Mouse (Mus musculus) midbrain, embryonic 11.5 days (tissue): ENCODE measurements around the gene Olfr1048. TPM values are rescaled to one million over a fixed set of nuclear protein-coding genes. Genes with fewer than 3 reads are reported as not detected.

ENCODE experiments used
- polyA plus RNA-seq: library from polyadenylated mRNA; unstranded; fragments of >200 nt; fragmentation: Nextera tagmentation; extraction: Ambion mirVana; gene quantifications from 2 replicates; pipeline ENCODE4 v1.2.1, GENCODE M21; 2014

The Olfr1048 gene
- polyA plus RNA-seq, 1 experiment from 2014 or later = not detected

Other genes starting within 250 kb of the Olfr1048 start
- gene Olfr1031, start 250.0 kb downstream of the Olfr1048 start, polyA plus RNA-seq = not detected in 2 replicates
- gene Olfr1032, start 234.7 kb downstream of the Olfr1048 start, polyA plus RNA-seq = not detected in 2 replicates
- gene Olfr1033, start 219.7 kb downstream of the Olfr1048 start, polyA plus RNA-seq = not detected in 2 replicates
- not detected in 2 replicates for gene Olfr1034, start 194.4 kb downstream of the Olfr1048 start, polyA plus RNA-seq
- gene Olfr1036, start 166.3 kb downstream of the Olfr1048 start, polyA plus RNA-seq = not detected in 2 replicates
- gene Olfr1037, start 152.9 kb downstream of the Olfr1048 start, polyA plus RNA-seq = not detected in 2 replicates
- gene Olfr1039, start 104.4 kb downstream of the Olfr1048 start, polyA plus RNA-seq = not detected in 2 replicates
- gene Olfr1040, start 93.6 kb downstream of the Olfr1048 start, polyA plus RNA-seq = not detected in 2 replicates
- not detected in 2 replicates for gene Olfr1042, start 78.5 kb downstream of the Olfr1048 start, polyA plus RNA-seq
- gene Olfr1043, start 72.8 kb downstream of the Olfr1048 start, polyA plus RNA-seq = not detected in 2 replicates
- gene Olfr1044, start 62.5 kb downstream of the Olfr1048 start, polyA plus RNA-seq = not detected in 2 replicates
- gene Olfr52, start 54.6 kb downstream of the Olfr1048 start, polyA plus RNA-seq = not detected in 2 replicates
- gene Olfr1045, start 37.3 kb downstream of the Olfr1048 start, polyA plus RNA-seq = not detected in 2 replicates
- not detected in 2 replicates for gene Olfr1046, start 21.0 kb downstream of the Olfr1048 start, polyA plus RNA-seq
- gene Olfr1047, start 8.9 kb downstream of the Olfr1048 start, polyA plus RNA-seq = not detected in 2 replicates
- gene Olfr1049, start 18.0 kb upstream of the Olfr1048 start, polyA plus RNA-seq = not detected in 2 replicates
- not detected in 2 replicates for gene Olfr1051, start 38.8 kb upstream of the Olfr1048 start, polyA plus RNA-seq
- not detected in 2 replicates for gene Olfr1052, start 52.2 kb upstream of the Olfr1048 start, polyA plus RNA-seq
- gene Olfr1053, start 75.0 kb upstream of the Olfr1048 start, polyA plus RNA-seq = not detected in 2 replicates
- gene Olfr1054, start 95.1 kb upstream of the Olfr1048 start, polyA plus RNA-seq = not detected in 2 replicates
- gene Olfr1055, start 110.0 kb upstream of the Olfr1048 start, polyA plus RNA-seq = not detected in 2 replicates
- gene Olfr1056, start 122.2 kb upstream of the Olfr1048 start, polyA plus RNA-seq = not detected in 2 replicates
- gene Olfr1057, start 138.1 kb upstream of the Olfr1048 start, polyA plus RNA-seq = not detected in 2 replicates
- not detected in 2 replicates for gene Olfr1058, start 148.3 kb upstream of the Olfr1048 start, polyA plus RNA-seq
- gene Olfr1061, start 173.8 kb upstream of the Olfr1048 start, polyA plus RNA-seq = not detected in 2 replicates
- not detected in 2 replicates for gene Olfr1062, start 186.5 kb upstream of the Olfr1048 start, polyA plus RNA-seq
- gene Olfr1065, start 210.3 kb upstream of the Olfr1048 start, polyA plus RNA-seq = not detected in 2 replicates
- gene Olfr1066, start 216.0 kb upstream of the Olfr1048 start, polyA plus RNA-seq = not detected in 2 replicates
- gene Olfr228, start 247.1 kb upstream of the Olfr1048 start, polyA plus RNA-seq = not detected in 2 replicates